Mouse (Mus musculus): ENCODE measurements around the gene Babam2. TPM values are rescaled to one million over a fixed set of nuclear protein-coding genes. Genes with fewer than 3 reads are reported as not detected.

The Babam2 gene
- polyA plus RNA-seq, 1 experiment from 2014 or later, result 22.1 TPM

GRCm38 (mm10) chr5:31774976-31775375 lies 77.5 kb downstream of the Babam2 start:
- H3K4me3 ChIP-seq (ENCODE audit: low read depth, low read length), result no peak overlapping the region
- DNase-seq (no peak), ATAC-seq (no peak)
- H3K27me3 ChIP-seq (ENCODE audit: insufficient read depth, low read length), result no peaks in the 10 kb centered on the region
- no peak overlapping the region for H3K4me2 ChIP-seq (ENCODE audit: low read depth, low read length)
- 83% methylated on average over 6 of the region's 6 CpGs for WGBS (ENCODE audit: insufficient replicate concordance)
- H3K4me1 ChIP-seq (ENCODE audit: insufficient read depth), result no peaks in the 10 kb centered on the region
- H3K36me3 ChIP-seq (replicated peaks; ENCODE audit: insufficient read depth, low read length), result no peaks in the 10 kb centered on the region
- TF ChIP-seq EP300 (IDR thresholded peaks at IDR 0.05; ENCODE audit: low read depth), result no peak
- TF ChIP-seq CTCF (IDR thresholded peaks at IDR 0.05; ENCODE audit: low read depth), result no peak
- no peak overlapping the region for H3K27ac ChIP-seq (ENCODE audit: low read depth)
- H3K9me3 ChIP-seq (ENCODE audit: low read length), result peaks cover 3% of the 10 kb centered on the region; the same call in 1 of the 2 replicates
- H3K9ac ChIP-seq (replicated peaks), result no peak overlapping the region

GRCm38 (mm10) chr5:31781624-31782023 lies 84.1 kb downstream of the Babam2 start:
- no peaks in the 10 kb centered on the region for H3K27me3 ChIP-seq (ENCODE audit: insufficient read depth, low read length)
- ATAC-seq, result no peak
- no peaks in the 10 kb centered on the region for H3K36me3 ChIP-seq (replicated peaks; ENCODE audit: insufficient read depth, low read length)
- no peak overlapping the region for H3K27ac ChIP-seq (ENCODE audit: low read depth)
- TF ChIP-seq EP300 (IDR thresholded peaks at IDR 0.05; ENCODE audit: low read depth), result no peak
- TF ChIP-seq CTCF (IDR thresholded peaks at IDR 0.05; ENCODE audit: low read depth), result no peak
- no peak overlapping the region for H3K4me2 ChIP-seq (ENCODE audit: low read depth, low read length)
- H3K4me3 ChIP-seq (ENCODE audit: low read depth, low read length), result no peak overlapping the region
- no peak overlapping the region for H3K9ac ChIP-seq (replicated peaks)
- H3K4me1 ChIP-seq (ENCODE audit: insufficient read depth), result peaks cover 3% of the 10 kb centered on the region; the same call in 1 of the 2 replicates
- no peak for DNase-seq
- H3K9me3 ChIP-seq (ENCODE audit: low read length), result no peaks in the 10 kb centered on the region
- WGBS (ENCODE audit: insufficient replicate concordance), result 73% methylated on average over 5 of the region's 5 CpGs

DNA sequence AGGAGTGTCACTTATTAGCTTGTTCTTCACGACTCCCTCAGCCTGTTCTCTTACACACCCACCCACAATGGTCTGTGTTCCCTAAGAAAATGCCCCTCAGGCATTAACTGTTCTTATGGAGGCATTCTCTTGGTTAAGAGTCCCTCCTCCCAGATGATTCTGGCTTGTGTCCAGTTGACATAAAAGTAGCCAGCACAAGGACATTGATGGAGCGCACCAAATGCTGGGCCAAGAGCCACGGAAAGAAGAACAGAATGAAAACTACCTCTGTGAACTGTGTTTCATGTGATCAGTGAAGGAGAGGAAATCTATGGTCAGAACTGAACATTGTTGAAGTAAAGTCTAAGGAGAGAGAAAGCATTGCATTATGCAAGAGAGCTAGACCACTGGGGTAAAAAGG lies 89.7 kb downstream of the Babam2 start:
- no peak for DNase-seq

GRCm38 (mm10) chr5:31787622-31788021 lies 90.1 kb downstream of the Babam2 start:
- H3K4me2 ChIP-seq (ENCODE audit: low read depth, low read length), result no peak overlapping the region
- no peaks in the 10 kb centered on the region for H3K27me3 ChIP-seq (ENCODE audit: insufficient read depth, low read length)
- H3K4me3 ChIP-seq (ENCODE audit: low read depth, low read length), result no peak overlapping the region
- H3K4me1 ChIP-seq (ENCODE audit: insufficient read depth), result peaks cover 3% of the 10 kb centered on the region; the same call in 1 of the 2 replicates
- no peaks in the 10 kb centered on the region for H3K9me3 ChIP-seq (ENCODE audit: low read length)
- DNase-seq (no peak), ATAC-seq (no peak)
- no peak for TF ChIP-seq EP300 (IDR thresholded peaks at IDR 0.05; ENCODE audit: low read depth)
- no peak for TF ChIP-seq CTCF (IDR thresholded peaks at IDR 0.05; ENCODE audit: low read depth)
- no peaks in the 10 kb centered on the region for H3K36me3 ChIP-seq (replicated peaks; ENCODE audit: insufficient read depth, low read length)
- H3K9ac ChIP-seq (replicated peaks), result no peak overlapping the region
- H3K27ac ChIP-seq (ENCODE audit: low read depth), result no peak overlapping the region
- 46% methylated on average over 3 of the region's 3 CpGs for WGBS (ENCODE audit: insufficient replicate concordance)

More for the DNA sequence above, 89.7 kb downstream of the Babam2 start:
- H3K9ac ChIP-seq (replicated peaks), result no peak overlapping the region
- no peak for ATAC-seq
- peaks cover 3% of the 10 kb centered on the region; the same call in 1 of the 2 replicates for H3K4me1 ChIP-seq (ENCODE audit: insufficient read depth)
- no peak overlapping the region for H3K4me2 ChIP-seq (ENCODE audit: low read depth, low read length)
- WGBS (ENCODE audit: insufficient replicate concordance), result 83% methylated on average over 3 of the region's 3 CpGs
- H3K27me3 ChIP-seq (ENCODE audit: insufficient read depth, low read length), result no peaks in the 10 kb centered on the region
- no peaks in the 10 kb centered on the region for H3K9me3 ChIP-seq (ENCODE audit: low read length)
- no peak overlapping the region for H3K27ac ChIP-seq (ENCODE audit: low read depth)
- no peaks in the 10 kb centered on the region for H3K36me3 ChIP-seq (replicated peaks; ENCODE audit: insufficient read depth, low read length)
- H3K4me3 ChIP-seq (ENCODE audit: low read depth, low read length), result no peak overlapping the region
- no peak for TF ChIP-seq CTCF (IDR thresholded peaks at IDR 0.05; ENCODE audit: low read depth)
- TF ChIP-seq EP300 (IDR thresholded peaks at IDR 0.05; ENCODE audit: low read depth), result no peak

- Histone ChIP-seq H3K9ac (replicated peaks) (no peak overlapping the region), H3K27me3 (ENCODE audit: insufficient read depth, low read length) (no peaks in the 10 kb centered on the region), H3K36me3 (replicated peaks; ENCODE audit: insufficient read depth, low read length) (no peaks in the 10 kb centered on the region), H3K4me1 (ENCODE audit: insufficient read depth) (no peaks in the 10 kb centered on the region), H3K4me3 (ENCODE audit: low read depth, low read length) (no peak overlapping the region), H3K27ac (ENCODE audit: low read depth) (no peak overlapping the region), H3K9me3 (ENCODE audit: low read length) (no peaks in the 10 kb centered on the region), H3K4me2 (ENCODE audit: low read depth, low read length) (no peak overlapping the region)
- no peak for ATAC-seq
- TF ChIP-seq EP300 (IDR thresholded peaks at IDR 0.05; ENCODE audit: low read depth), result no peak
- TF ChIP-seq CTCF (IDR thresholded peaks at IDR 0.05; ENCODE audit: low read depth), result no peak
- DNase-seq, result no peak
- WGBS (ENCODE audit: insufficient replicate concordance), result 91% methylated on average over 6 of the region's 6 CpGs
These were observed 94.9 kb downstream of the Babam2 start for GRCm38 (mm10) chr5:31792338-31792737.

DNA sequence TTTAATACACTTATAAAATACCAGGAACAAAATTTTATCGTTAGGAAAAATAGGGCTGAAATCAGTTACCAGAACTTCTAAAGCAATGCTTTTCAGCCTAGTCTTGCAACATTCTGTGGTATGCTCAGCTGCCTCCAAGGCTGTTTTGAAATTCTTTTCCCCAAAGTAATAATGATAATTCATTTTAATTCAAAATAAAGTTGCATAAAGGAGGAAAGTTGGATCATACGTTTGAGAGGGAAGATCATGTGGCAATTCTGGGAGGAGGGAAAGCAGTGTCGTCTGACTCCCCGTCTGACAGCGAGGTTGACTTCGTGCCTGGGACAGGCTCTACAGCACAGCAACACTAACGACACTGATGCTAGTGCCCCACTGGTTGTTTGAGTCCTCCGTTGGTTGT lies 95.4 kb downstream of the Babam2 start:
- Histone ChIP-seq H3K36me3 (replicated peaks; ENCODE audit: insufficient read depth, low read length) (no peaks in the 10 kb centered on the region), H3K4me1 (ENCODE audit: insufficient read depth) (no peaks in the 10 kb centered on the region), H3K4me3 (ENCODE audit: low read depth, low read length) (no peak overlapping the region), H3K9ac (replicated peaks) (no peak overlapping the region), H3K4me2 (ENCODE audit: low read depth, low read length) (no peak overlapping the region), H3K27ac (ENCODE audit: low read depth) (no peak overlapping the region), H3K9me3 (ENCODE audit: low read length) (no peaks in the 10 kb centered on the region), H3K27me3 (ENCODE audit: insufficient read depth, low read length) (no peaks in the 10 kb centered on the region)
- WGBS (ENCODE audit: insufficient replicate concordance), result 70% methylated on average over 8 of the region's 8 CpGs
- no peak for TF ChIP-seq CTCF (IDR thresholded peaks at IDR 0.05; ENCODE audit: low read depth)
- TF ChIP-seq EP300 (IDR thresholded peaks at IDR 0.05; ENCODE audit: low read depth), result no peak
- DNase-seq (no peak), ATAC-seq (no peak)

DNA sequence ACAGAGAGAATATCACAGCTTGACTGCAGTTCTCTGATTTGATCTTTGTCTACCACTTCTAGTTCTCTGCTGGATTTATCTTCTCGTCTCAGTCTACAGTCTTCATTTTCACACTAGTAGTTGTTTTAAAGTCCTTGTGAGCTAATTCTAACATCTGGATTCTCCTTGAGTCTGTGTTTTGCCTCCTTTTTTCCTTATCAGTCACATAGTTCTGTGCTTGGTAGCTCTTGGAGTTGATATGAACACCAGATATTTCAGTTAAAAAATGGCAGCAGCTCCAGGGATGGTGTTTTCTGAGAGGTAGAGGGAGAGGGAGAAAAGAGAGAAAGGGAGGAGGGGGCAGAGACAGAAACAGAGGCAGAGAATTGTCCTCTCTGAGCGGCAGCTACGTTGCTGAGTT lies 97.9 kb downstream of the Babam2 start:
- Histone ChIP-seq H3K9ac (replicated peaks) (no peak overlapping the region), H3K9me3 (ENCODE audit: low read length) (no peaks in the 10 kb centered on the region), H3K27me3 (ENCODE audit: insufficient read depth, low read length) (no peaks in the 10 kb centered on the region), H3K4me3 (ENCODE audit: low read depth, low read length) (no peak overlapping the region), H3K36me3 (replicated peaks; ENCODE audit: insufficient read depth, low read length) (no peaks in the 10 kb centered on the region), H3K27ac (ENCODE audit: low read depth) (no peak overlapping the region), H3K4me2 (ENCODE audit: low read depth, low read length) (no peak overlapping the region), H3K4me1 (ENCODE audit: insufficient read depth) (no peaks in the 10 kb centered on the region)
- TF ChIP-seq CTCF (IDR thresholded peaks at IDR 0.05; ENCODE audit: low read depth), result no peak
- TF ChIP-seq EP300 (IDR thresholded peaks at IDR 0.05; ENCODE audit: low read depth), result no peak
- no peak for DNase-seq
- no peak for ATAC-seq
- 64% methylated on average over 3 of the region's 3 CpGs for WGBS (ENCODE audit: insufficient replicate concordance)

Measured in liver, postnatal 0 days (tissue).